Mouse (Mus musculus): ENCODE results near the gene Thbs2. TPM values are rescaled to one million over a fixed set of nuclear protein-coding genes. Genes with fewer than 3 reads are reported as not detected.
"Not testable (repeated sequence)": the region's sequence is repeated elsewhere in the genome, so short reads cannot be mapped to it uniquely, and the experiment has no call there.

The Thbs2 gene
- total RNA-seq, 2 experiments from 2014 or later = 5.5 to 5.6 TPM

DNA sequence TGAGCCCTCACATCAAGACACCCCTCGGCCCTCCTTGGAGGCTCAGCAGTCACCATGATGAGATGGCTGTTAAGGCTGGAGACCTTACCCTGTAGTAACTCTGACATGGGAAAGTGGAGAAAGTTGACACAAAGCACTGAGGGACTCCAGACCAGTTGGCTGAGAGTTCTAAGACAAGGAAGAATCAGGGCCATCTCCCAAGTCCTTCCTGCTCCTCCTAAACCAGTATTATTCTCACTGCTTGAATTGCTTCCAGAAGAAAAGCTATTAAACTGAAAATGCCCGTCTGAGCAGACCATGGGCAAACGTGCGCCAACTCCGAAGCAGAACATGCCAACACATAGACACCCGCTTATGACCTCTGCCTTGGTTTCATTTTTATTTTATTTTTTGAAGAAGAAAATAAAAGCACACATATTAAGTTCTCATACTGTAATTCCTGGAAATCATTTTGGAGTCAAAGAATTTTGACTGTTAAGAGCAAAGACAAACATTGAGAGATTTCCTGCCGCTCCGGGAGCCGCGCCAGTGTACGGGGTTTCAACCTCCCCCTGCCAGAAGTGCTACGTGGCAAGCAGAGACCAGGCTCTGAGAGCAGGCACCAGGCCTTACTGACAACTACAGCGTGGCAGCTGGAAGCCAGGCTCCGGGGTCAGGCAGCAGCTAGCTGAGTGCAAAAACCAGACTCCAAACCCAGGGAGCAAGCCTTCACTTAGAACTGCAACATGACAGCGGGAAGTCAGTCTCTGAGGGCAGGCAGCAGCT, 53.5 kb downstream of the Thbs2 start:
- peak; percentile 38 for DNase-seq

GRCm38 (mm10) chr17:14635546-14636323, 58.3 kb downstream of the Thbs2 start:
- DNase-seq = no peak
- intact Hi-C loops (cut with DNase I) = no loop called here

More for the DNA sequence above, 53.5 kb downstream of the Thbs2 start:
- intact Hi-C loops (cut with DNase I) = no loop called here

DNA sequence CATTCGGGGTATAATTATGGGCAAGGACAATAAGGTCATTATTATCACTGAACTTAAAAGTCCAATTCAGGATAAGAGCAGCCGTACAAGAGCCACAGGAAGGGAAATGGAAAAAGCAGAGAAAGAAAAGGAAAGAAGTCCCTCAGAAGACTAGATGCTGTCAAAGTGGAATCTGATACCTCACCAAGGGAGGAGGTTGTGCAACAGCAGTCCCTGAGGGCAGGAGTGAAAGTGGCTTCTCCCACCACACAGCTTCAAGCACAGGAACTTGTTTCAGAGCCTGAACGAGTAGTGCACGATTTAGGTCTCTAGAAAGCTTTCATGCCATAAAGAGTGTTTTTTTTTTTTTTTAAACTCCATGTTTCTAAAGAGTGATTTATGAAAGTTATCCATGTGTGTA, 65.1 kb downstream of the Thbs2 start:
- intact Hi-C loops (cut with DNase I) = no loop called here
- DNase-seq = no peak

DNA sequence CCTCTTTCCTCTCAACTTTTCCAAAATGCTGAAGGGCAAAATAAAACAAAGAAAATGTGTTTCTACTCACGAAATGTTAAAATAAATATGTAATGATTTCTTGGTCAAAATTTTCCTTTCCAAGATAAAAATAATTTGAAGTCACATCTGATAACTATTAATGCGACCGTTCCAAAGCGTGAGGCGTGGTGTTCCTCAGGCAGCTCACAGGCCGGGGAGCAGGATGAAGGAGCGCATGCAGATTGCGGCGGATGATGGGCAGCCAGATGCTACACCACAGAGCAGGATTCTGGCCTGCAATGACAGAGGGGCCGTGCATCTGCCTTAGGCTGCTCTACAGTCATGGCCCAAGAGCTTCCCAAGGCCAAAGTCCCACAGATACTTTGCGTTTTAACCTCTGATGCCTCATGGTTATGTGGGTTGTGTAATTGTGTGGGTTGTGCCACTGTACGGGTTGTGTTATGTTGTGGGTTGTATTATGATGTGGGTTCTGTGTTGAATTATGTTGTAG, 66.2 kb downstream of the Thbs2 start:
- no peak for DNase-seq
- intact Hi-C loops (cut with DNase I) = no loop called here

DNA sequence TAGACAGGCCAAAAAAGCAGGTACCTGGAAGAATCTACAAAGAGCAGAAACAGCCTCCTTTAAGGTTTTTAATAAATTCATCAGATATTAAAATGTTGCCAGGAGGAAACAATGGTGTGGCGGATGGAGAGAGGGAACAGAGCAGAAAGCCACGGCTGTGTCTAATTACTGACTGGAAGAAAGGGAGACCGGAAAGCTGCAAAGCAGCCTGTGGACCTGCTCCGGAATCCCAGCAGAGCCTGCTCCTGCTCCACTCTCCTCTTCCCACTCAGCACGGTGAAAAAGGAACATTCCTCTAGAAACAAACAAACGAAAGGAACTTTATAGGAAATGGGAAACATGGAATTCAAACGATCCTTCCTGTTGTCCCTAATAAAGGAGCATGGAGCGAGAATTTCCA, 69.6 kb downstream of the Thbs2 start:
- intact Hi-C loops (cut with DNase I) = no loop called here
- DNase-seq = peak; percentile 9

- DNase-seq; intact Hi-C loops (cut with DNase I): not testable (repeated sequence)
These were observed 73.0 kb downstream of the Thbs2 start for GRCm38 (mm10) chr17:14621006-14621405.

- intact Hi-C loops (cut with DNase I) = no loop called here
- no peak for DNase-seq
These were observed 74.0 kb downstream of the Thbs2 start for GRCm38 (mm10) chr17:14620037-14620436.

GRCm38 (mm10) chr17:14619038-14619437, 75.0 kb downstream of the Thbs2 start:
- no peak for DNase-seq
- intact Hi-C loops (cut with DNase I) = no loop called here

Other genes starting within 250 kb of the Thbs2 start
- gene Wdr27, start 248.9 kb upstream of the Thbs2 start, total RNA-seq (2021) = 1 to 10 TPM; 2.9 to 5.5 TPM
- 10 to 100 TPM; 21.7 to 22.0 TPM for gene 1600012H06Rik, start 248.9 kb upstream of the Thbs2 start, total RNA-seq (2021)

Data from left cerebral cortex, postnatal 4 days (tissue).